Mouse (Mus musculus) liver, embryonic 11.5 days (tissue): ENCODE measurements around the gene Krt4. TPM values are rescaled to one million over a fixed set of nuclear protein-coding genes. Genes with fewer than 3 reads are reported as not detected.

Experiments
- ATAC-seq: fragments of 200-750 bp; cut with Nextera tagmentation; replicated peaks from 2 replicates; pipeline ENCODE4 v1.8.0; 2017; ENCODE audit warnings: moderate number of reproducible peaks, mild to moderate bottlenecking, moderate TSS enrichment, moderate library complexity; ENCODE audit not compliant: low FRiP score
- DNase-seq: peaks from one replicate; pipeline ENCODE4 v3.0.0-alpha.2; 2017; ENCODE audit warnings: low spot score
- H3K27ac ChIP-seq: fragments of 300-500 bp; sonication (generic); 2 replicates; pipeline ENCODE4 v1.5.1; 2014; ENCODE audit warnings: mild to moderate bottlenecking, low read depth, low read length, control low read depth
- H3K27me3 ChIP-seq: fragments of 300-500 bp; sonication (generic); replicated peaks from 2 replicates; pipeline ENCODE4 v1.6.1; 2014; ENCODE audit warnings: low read length, mixed read lengths; ENCODE audit not compliant: control insufficient read depth, insufficient read depth
- H3K36me3 ChIP-seq: fragments of 300-500 bp; sonication (generic); 2 replicates; pipeline ENCODE4 v1.6.1; 2014; ENCODE audit warnings: mild to moderate bottlenecking, low read length, moderate library complexity, mixed read lengths; ENCODE audit not compliant: control insufficient read depth, insufficient read depth
- H3K4me1 ChIP-seq: fragments of 300-500 bp; sonication (generic); replicated peaks from 2 replicates; pipeline ENCODE4 v1.6.1; 2014; ENCODE audit warnings: low read length, mixed read lengths; ENCODE audit not compliant: control insufficient read depth, insufficient read depth
- H3K4me2 ChIP-seq: fragments of 300-500 bp; sonication (generic); 2 replicates; pipeline ENCODE4 v1.6.1; 2014; ENCODE audit warnings: mild to moderate bottlenecking, control low read depth, moderate library complexity
- H3K4me3 ChIP-seq: fragments of 300-500 bp; sonication (generic); 2 replicates; pipeline ENCODE4 v1.5.1; 2014; ENCODE audit warnings: low read depth, low read length, control low read depth
- H3K9ac ChIP-seq: fragments of 300-500 bp; sonication (generic); 2 replicates; pipeline ENCODE4 v1.6.1; 2014; ENCODE audit warnings: low read depth, low read length, control low read depth
- H3K9me3 ChIP-seq: fragments of 300-500 bp; sonication (generic); 2 replicates; pipeline ENCODE4 v1.6.1; 2016; ENCODE audit warnings: low read length, inconsistent platforms, mixed read lengths; ENCODE audit not compliant: control insufficient read depth
- WGBS: fragments of 180-500 bp; shearing (Covaris S2); extraction: QIAGEN DNeasy Blood & Tissue Kit; methylation state at CpG from one replicate; pipeline ENCODE4 v1.1.7; 2014; 5-methylcytosine and 5-hydroxymethylcytosine counted together
- microRNA-seq: library from miRNA; unstranded; fragments of <30 nt; microRNA quantifications from one replicate; pipeline ENCODE4, GENCODE M21; 2017; ENCODE audit warnings: borderline number of aligned reads
- polyA plus RNA-seq: library from polyadenylated mRNA; unstranded; fragments of >200 nt; fragmentation: Nextera tagmentation; extraction: Ambion mirVana; gene quantifications from 2 replicates; pipeline ENCODE4 v1.2.1, GENCODE M21; 2014

The Krt4 gene
- polyA plus RNA-seq, 1 experiment from 2014 or later, result not detected

- ATAC-seq, result no peak
Observed at GRCm38 (mm10) chr15:101873231-101873630, 51.3 kb downstream of the Krt4 start.

GRCm38 (mm10) chr15:101869431-101869830, 55.1 kb downstream of the Krt4 start, which contains the start of gene Krt77:
Gene Krt77, minus strand, starts transcription at chr15:101869705.
- H3K36me3 ChIP-seq, result no peaks in the 10 kb centered on the region
- no peak for DNase-seq
- no peak for ATAC-seq
- H3K27me3 ChIP-seq, result peaks cover 6% of the 10 kb centered on the region
- 41% methylated on average over 6 of the region's 6 CpGs for WGBS
- no peak within 1 kb of the TSS for H3K4me3 ChIP-seq
- no peaks in the 10 kb centered on the region for H3K9me3 ChIP-seq
- no peak within 1 kb of the TSS for H3K27ac ChIP-seq
- H3K4me1 ChIP-seq, result no peaks in the 10 kb centered on the region
- no peak within 1 kb of the TSS for H3K4me2 ChIP-seq
- no peak within 1 kb of the TSS for H3K9ac ChIP-seq

More at GRCm38 (mm10) chr15:101873231-101873630, 51.3 kb downstream of the Krt4 start:
- no peaks in the 10 kb centered on the region; the same call in 1 of the 2 replicates for H3K27me3 ChIP-seq
- H3K4me2 ChIP-seq, result no peak overlapping the region
- H3K9me3 ChIP-seq, result no peaks in the 10 kb centered on the region
- no peak overlapping the region for H3K9ac ChIP-seq
- no peak overlapping the region for H3K27ac ChIP-seq
- WGBS, result 75% methylated on average over 4 of the region's 4 CpGs
- DNase-seq, result no peak
- H3K4me1 ChIP-seq, result no peaks in the 10 kb centered on the region
- no peak overlapping the region for H3K4me3 ChIP-seq
- no peaks in the 10 kb centered on the region for H3K36me3 ChIP-seq

Small RNAs within 50 kb of the gene (microRNA-seq; reads per million reads assigned to microRNA genes)
- not detected for gene Gm44356

Other genes with a start within 250 kb of the Krt4 start
- not detected in 2 replicates for gene Krt6b, start 244.4 kb downstream of the Krt4 start, polyA plus RNA-seq
- not detected in 2 replicates for gene Krt6a, start 230.4 kb downstream of the Krt4 start, polyA plus RNA-seq
- gene Krt5, start 211.8 kb downstream of the Krt4 start, polyA plus RNA-seq, result 0.48 and 0.63 TPM in 2 replicates
- not detected in 2 replicates for gene Krt71, start 181.6 kb downstream of the Krt4 start, polyA plus RNA-seq
- not detected in 2 replicates for gene Krt72, start 138.3 kb downstream of the Krt4 start, polyA plus RNA-seq
- not detected in 2 replicates for gene Krt73, start 122.4 kb downstream of the Krt4 start, polyA plus RNA-seq
- not detected in 2 replicates for gene Krt2, start 106.6 kb downstream of the Krt4 start, polyA plus RNA-seq
- 0.43 and 0.48 TPM in 2 replicates for gene Krt1, start 73.9 kb downstream of the Krt4 start, polyA plus RNA-seq
- gene Krt77, start 55.0 kb downstream of the Krt4 start, polyA plus RNA-seq, result not detected in 2 replicates
- gene Krt76, start 31.8 kb downstream of the Krt4 start, polyA plus RNA-seq, result not detected in 2 replicates
- gene Krt79, start 15.6 kb upstream of the Krt4 start, polyA plus RNA-seq, result 0.08 TPM in 1 of 2 replicates, not detected in the other
- gene Krt78, start 29.6 kb upstream of the Krt4 start, polyA plus RNA-seq, result not detected in 2 replicates
- 103 TPM in 2 replicates for gene Krt8, start 79.7 kb upstream of the Krt4 start, polyA plus RNA-seq
- 110 and 113 TPM in 2 replicates for gene Krt18, start 103.4 kb upstream of the Krt4 start, polyA plus RNA-seq
- 154 and 162 TPM in 2 replicates for gene Eif4b, start 149.0 kb upstream of the Krt4 start, polyA plus RNA-seq
- 13.2 and 17.8 TPM in 2 replicates for gene Tns2, start 175.7 kb upstream of the Krt4 start, polyA plus RNA-seq
- gene Spryd3, start 211.5 kb upstream of the Krt4 start, polyA plus RNA-seq, result 15.1 and 18.7 TPM in 2 replicates
- gene Igfbp6, start 219.6 kb upstream of the Krt4 start, polyA plus RNA-seq, result 0.77 and 1.1 TPM in 2 replicates
- gene Soat2, start 225.8 kb upstream of the Krt4 start, polyA plus RNA-seq, result 31.4 and 36.2 TPM in 2 replicates